Mouse (Mus musculus) regulatory T cell (primary cell): ENCODE data around the gene Olfr318.
"Not testable (repeated sequence)": the region's sequence is repeated elsewhere in the genome, so short reads cannot be mapped to it uniquely, and the experiment has no call there.

Experiments used
- in situ Hi-C: fragments of 300-600 bp; cut with MboI, MseI; formaldehyde crosslinking; loops from one replicate; pipeline ENCODE4 v1.15.1; 2025; ENCODE audit warnings: high pct_unique_total_duplicates

The Olfr318 gene

GRCm38 (mm10) chr11:58723914-58724313 lies at the start of gene Olfr318:
Olfr318 (minus strand) TSS chr11:58724014.
- in situ Hi-C loops: loop anchor here (5.0 kb wide), 2 partner anchors 33 to 42 kb away; partner anchors contain the start of gene Olfr320

DNA sequence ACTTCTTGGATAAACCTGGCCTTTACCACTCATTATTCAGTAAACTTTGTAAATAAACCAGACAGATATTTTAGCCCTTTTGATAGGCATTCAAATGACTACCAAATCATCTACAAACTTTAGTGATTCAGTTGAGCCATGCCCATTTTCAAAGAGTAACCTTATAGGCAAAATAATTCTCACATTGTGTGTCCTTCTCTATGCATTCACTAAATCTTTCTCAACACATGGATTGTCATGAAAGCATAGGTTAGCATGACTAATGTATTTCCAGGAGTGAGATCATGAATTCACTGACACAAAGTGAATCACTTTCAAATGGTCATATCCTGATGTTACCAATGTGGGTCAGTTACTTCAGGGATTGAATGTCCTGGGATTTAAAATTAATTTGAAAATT lies 49.1 kb upstream of the Olfr318 start, which contains the start of gene Olfr315:
Olfr315 (plus strand) TSS at position 301 of the 400 bp plus-strand sequence.
- in situ Hi-C loops: no loop called here

- in situ Hi-C loops: no loop called here
Observed at GRCm38 (mm10) chr11:58752434-58752833, 28.6 kb upstream of the Olfr318 start, which contains the start of gene Olfr316. Olfr316 (plus strand) TSS chr11:58752734.

- in situ Hi-C loops: not testable (repeated sequence)
Observed at GRCm38 (mm10) chr11:58751096-58751495, 27.3 kb upstream of the Olfr318 start.

DNA sequence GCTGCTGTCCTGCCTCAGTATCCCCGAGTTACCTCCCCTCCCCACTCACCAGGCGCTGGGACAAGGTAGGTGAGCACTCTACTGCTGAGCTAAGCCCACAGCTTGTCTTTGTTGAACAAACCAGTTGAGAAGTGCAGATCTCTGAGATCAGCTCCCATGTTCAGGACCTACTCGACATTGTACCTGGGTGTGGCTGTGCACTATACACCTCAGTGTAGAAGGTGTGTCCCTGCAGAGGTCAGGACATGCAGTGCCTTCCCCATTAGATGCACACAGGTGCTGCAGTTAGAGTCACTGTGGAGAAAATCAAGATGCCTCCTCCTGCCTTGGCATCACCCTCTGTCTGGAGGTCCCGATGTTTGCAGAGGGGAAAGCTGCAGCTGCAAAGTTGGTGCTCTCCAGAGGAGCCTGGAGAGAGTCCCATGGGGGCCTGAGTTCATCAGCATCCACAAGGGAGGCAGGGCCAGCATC lies 15.0 kb upstream of the Olfr318 start, which contains the start of gene Olfr317:
Olfr317 (minus strand) TSS at position 421 of the 471 bp plus-strand sequence.
- in situ Hi-C loops: no loop called here

GRCm38 (mm10) chr11:58733372-58733771 lies 9.6 kb upstream of the Olfr318 start:
- in situ Hi-C loops: no loop called here

- in situ Hi-C loops: not testable (repeated sequence)
Observed at GRCm38 (mm10) chr11:58727896-58728650, 4.3 kb upstream of the Olfr318 start.

- in situ Hi-C loops: loop anchor here (5.0 kb wide), 2 partner anchors 37 to 38 kb away; partner anchors contain the start of gene Olfr320
Observed at GRCm38 (mm10) chr11:58719701-58720100, 4.1 kb downstream of the Olfr318 start.

- in situ Hi-C loops: not testable (repeated sequence)
Observed at GRCm38 (mm10) chr11:58717723-58718122, 6.1 kb downstream of the Olfr318 start.

DNA sequence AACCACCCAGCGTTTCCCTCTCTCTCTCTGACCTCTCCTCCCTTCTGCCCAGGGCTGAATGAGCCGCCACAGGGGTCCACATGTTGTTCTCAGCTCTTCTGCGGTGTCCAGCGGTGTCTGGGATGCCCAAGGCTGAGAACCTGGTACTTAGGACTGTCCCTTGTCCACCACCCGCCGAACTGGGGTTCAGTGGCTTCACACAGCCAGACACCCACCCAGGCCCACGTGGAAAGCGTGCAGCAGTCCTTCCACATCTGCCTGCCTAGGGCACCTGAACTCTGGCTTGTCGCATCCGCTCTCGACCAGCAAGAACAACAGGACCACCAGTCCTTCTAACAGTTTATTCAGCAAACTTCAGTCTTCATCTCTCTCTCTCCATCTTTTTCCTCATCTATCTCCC lies 14.7 kb downstream of the Olfr318 start:
- in situ Hi-C loops: no loop called here

- in situ Hi-C loops: loop anchor here (25.0 kb wide), 1 partner anchor 1837 kb away; no protein-coding TSS in a partner anchor
Observed at GRCm38 (mm10) chr11:58698862-58699261, 25.0 kb downstream of the Olfr318 start, which contains the start of gene Olfr319. Olfr319 (plus strand) TSS chr11:58699162.

- in situ Hi-C loops: loop anchor here (5.0 to 25.0 kb wide), 2 partner anchors 42 to 1818 kb away; partner anchors contain the start of gene Olfr318
Observed at GRCm38 (mm10) chr11:58680799-58681198, 43.0 kb downstream of the Olfr318 start, which contains the start of gene Olfr320. Olfr320 (plus strand) TSS chr11:58681099.

- in situ Hi-C loops: no loop called here
Observed at GRCm38 (mm10) chr11:58671825-58672224, 52.0 kb downstream of the Olfr318 start.

DNA sequence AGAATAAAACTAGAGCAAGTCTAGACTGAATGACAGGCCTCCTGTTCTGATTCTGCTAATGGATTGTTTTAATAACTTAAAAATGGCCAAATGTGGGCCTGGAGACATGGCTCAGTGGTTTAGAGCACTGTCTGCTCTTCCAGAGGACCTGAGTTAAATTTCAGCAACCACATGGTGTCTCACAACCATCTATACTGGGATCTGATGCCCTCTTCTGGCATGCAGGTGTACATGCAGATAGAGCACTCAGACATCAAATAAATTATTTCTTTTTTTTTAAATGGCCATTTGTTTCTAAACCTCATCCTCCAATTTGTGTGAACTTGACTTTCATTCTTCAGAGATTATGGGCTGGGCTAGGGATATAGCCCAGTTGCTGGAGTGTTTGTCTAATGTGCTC lies 54.6 kb downstream of the Olfr318 start:
- in situ Hi-C loops: no loop called here
